ENCODE assay signal across 15 mouse cellular contexts in genomic region chr12:117054925-117055570, GRCm38 (mm10).
DNase-seq lines count a peak whose midpoint lies in the region; ATAC-seq and TF ChIP-seq lines count a peak whose summit lies in the region.
"Had no signal": no experiment of that assay in that cellular context is flagged by ENCODE, and none has a peak within 500 bp of the region (broad histone marks: within the 10 kb centered on the region; RNA-seq: fewer than 3 reads in every experiment).

No protein-coding gene starts in this region.

- TF ChIP-seq CTCF in midbrain, postnatal 0 days (IDR thresholded peaks at IDR 0.05): no peak

- no peaks in the 10 kb centered on the region for H3K36me3 ChIP-seq in midbrain, embryonic 10.5 days
- no peaks in the 10 kb centered on the region for H3K36me3 ChIP-seq in midbrain, postnatal 0 days (ENCODE audit: insufficient read depth, low read length)
- no peaks in the 10 kb centered on the region for H3K36me3 ChIP-seq in forebrain, embryonic 15.5 days
- H3K36me3 ChIP-seq in midbrain, embryonic 13.5 days: no peaks in the 10 kb centered on the region
- H3K36me3 ChIP-seq: limb, embryonic 13.5 days; liver, embryonic 15.5 days had no signal

- no peak for ATAC-seq in midbrain, postnatal 0 days (ENCODE audit: low FRiP score)
- peak; percentile 24 for ATAC-seq in forebrain, embryonic 15.5 days (replicated peaks)
- peak; percentile 38 for ATAC-seq in midbrain, embryonic 13.5 days
- 0 out of 2 replicates have a peak, but pooled peaks have one; percentile 16 for ATAC-seq in neutrophil, adult 5-6 weeks (ENCODE audit: extremely low read depth, insufficient number of reproducible peaks, low FRiP score, poor library complexity, severe bottlenecking)
- ATAC-seq: inflammation-experienced regulatory T-cells, adult 6 months had no signal

- H3K9ac ChIP-seq in midbrain, postnatal 0 days (replicated peaks; ENCODE audit: low read length, poor library complexity, severe bottlenecking): no peak overlapping the region
- H3K9ac ChIP-seq in forebrain, embryonic 15.5 days (replicated peaks): no peak overlapping the region
- no peak overlapping the region for H3K9ac ChIP-seq in midbrain, embryonic 13.5 days (replicated peaks)
- H3K9ac ChIP-seq: limb, embryonic 13.5 days; liver, embryonic 15.5 days had no signal

- H3K4me2 ChIP-seq in midbrain, postnatal 0 days (ENCODE audit: low read depth, low read length, poor library complexity, severe bottlenecking): no peak overlapping the region
- no peak overlapping the region for H3K4me2 ChIP-seq in forebrain, embryonic 15.5 days (replicated peaks)
- H3K4me2 ChIP-seq in midbrain, embryonic 13.5 days (replicated peaks): no peak overlapping the region
- H3K4me2 ChIP-seq: liver, embryonic 15.5 days had no signal

- peak overlapping the region; percentile 91 for H3K27ac ChIP-seq in midbrain, embryonic 10.5 days (replicated peaks)
- no peak overlapping the region; the same call in 1 of the 2 replicates for H3K27ac ChIP-seq in midbrain, postnatal 0 days (ENCODE audit: low read depth, low read length)
- H3K27ac ChIP-seq in forebrain, embryonic 15.5 days (replicated peaks): 0 out of 2 replicates have a peak overlapping the region, but pooled peaks have one; percentile 74
- H3K27ac ChIP-seq in midbrain, embryonic 13.5 days: peak overlapping the region; percentile 94
- H3K27ac ChIP-seq: limb, embryonic 13.5 days; liver, embryonic 15.5 days had no signal

- WGBS in midbrain, embryonic 10.5 days: 63% methylated on average over 10 of the region's 10 CpGs
- WGBS in midbrain, postnatal 0 days: 42% methylated on average over 10 of the region's 10 CpGs
- WGBS in forebrain, embryonic 15.5 days: 43% methylated on average over 10 of the region's 10 CpGs
- 50% methylated on average over 10 of the region's 10 CpGs for WGBS in midbrain, embryonic 13.5 days

- peaks cover 62% of the 10 kb centered on the region for H3K4me1 ChIP-seq in midbrain, embryonic 10.5 days
- H3K4me1 ChIP-seq in midbrain, postnatal 0 days (ENCODE audit: insufficient read depth, low read length): peaks cover 9% of the 10 kb centered on the region
- H3K4me1 ChIP-seq in forebrain, embryonic 15.5 days: peaks cover 24% of the 10 kb centered on the region
- peaks cover 57% of the 10 kb centered on the region for H3K4me1 ChIP-seq in midbrain, embryonic 13.5 days (replicated peaks)
- H3K4me1 ChIP-seq: liver, embryonic 15.5 days had no signal

- peak overlapping the region; percentile 3; the same call in 1 of the 2 replicates for H3K4me3 ChIP-seq in midbrain, embryonic 10.5 days
- no peak overlapping the region for H3K4me3 ChIP-seq in midbrain, postnatal 0 days (ENCODE audit: low read depth, low read length)
- H3K4me3 ChIP-seq in forebrain, embryonic 15.5 days: no peak overlapping the region
- H3K4me3 ChIP-seq in midbrain, embryonic 13.5 days (replicated peaks): no peak overlapping the region
- H3K4me3 ChIP-seq: limb, embryonic 13.5 days; liver, embryonic 15.5 days had no signal

- DNase-seq in midbrain, embryonic 10.5 days (ENCODE audit: low spot score): peak; percentile 50
- no peak for DNase-seq in midbrain, postnatal 0 days (ENCODE audit: low spot score)
- DNase-seq in kidney, adult 18-20 months: no peak
- DNase-seq in Muller cell, postnatal 12 days (ENCODE audit: inconsistent ontology term): no peak
- no peak for DNase-seq in right cerebral cortex, postnatal 4 days
- DNase-seq: B cell, adult 2 months; cerebellum, adult 2 months; lung, postnatal 36 days; right cerebral cortex, postnatal 25 days had no signal

- no peaks in the 10 kb centered on the region for H3K9me3 ChIP-seq in midbrain, embryonic 10.5 days (replicated peaks)
- H3K9me3 ChIP-seq in midbrain, postnatal 0 days (ENCODE audit: low read length): no peaks in the 10 kb centered on the region
- H3K9me3 ChIP-seq in forebrain, embryonic 15.5 days: no peaks in the 10 kb centered on the region
- no peaks in the 10 kb centered on the region for H3K9me3 ChIP-seq in midbrain, embryonic 13.5 days
- H3K9me3 ChIP-seq: limb, embryonic 13.5 days; liver, embryonic 15.5 days had no signal

- H3K27me3 ChIP-seq in midbrain, embryonic 10.5 days (ENCODE audit: low read depth, poor library complexity, severe bottlenecking): peaks cover 67% of the 10 kb centered on the region
- no peaks in the 10 kb centered on the region for H3K27me3 ChIP-seq in midbrain, postnatal 0 days (ENCODE audit: insufficient read depth, low read length)
- H3K27me3 ChIP-seq in forebrain, embryonic 15.5 days: peaks cover 26% of the 10 kb centered on the region; the same call in 1 of the 2 replicates
- H3K27me3 ChIP-seq in midbrain, embryonic 13.5 days: no peaks in the 10 kb centered on the region
- H3K27me3 ChIP-seq: limb, embryonic 13.5 days; liver, embryonic 15.5 days had no signal
